Mouse (Mus musculus) forebrain, embryonic 12.5 days (tissue): Measurements from ENCODE around the gene Tstd1. TPM values are rescaled to one million over a fixed set of nuclear protein-coding genes. Genes with fewer than 3 reads are reported as not detected.

Source experiments
- ATAC-seq: fragments of 200-750 bp; cut with Nextera tagmentation; 2 replicates; pipeline ENCODE4 v1.8.0; 2017; ENCODE audit warnings: moderate TSS enrichment; ENCODE audit not compliant: low FRiP score
- H3K27ac ChIP-seq: fragments of 300-500 bp; sonication (generic); 2 replicates; pipeline ENCODE4 v1.5.1; 2016; ENCODE audit warnings: mild to moderate bottlenecking
- H3K27me3 ChIP-seq: fragments of 300-500 bp; sonication (generic); 2 replicates; pipeline ENCODE4 v1.6.1; 2016; ENCODE audit warnings: mild to moderate bottlenecking
- H3K36me3 ChIP-seq: fragments of 300-500 bp; sonication (generic); replicated peaks from 2 replicates; pipeline ENCODE4 v1.6.1; 2016; ENCODE audit warnings: mild to moderate bottlenecking
- H3K4me1 ChIP-seq: fragments of 300-500 bp; sonication (generic); 2 replicates; pipeline ENCODE4 v1.6.1; 2016
- H3K4me2 ChIP-seq: fragments of 300-500 bp; sonication (generic); 2 replicates; pipeline ENCODE4 v1.6.1; 2016; ENCODE audit warnings: mild to moderate bottlenecking, moderate library complexity
- H3K4me3 ChIP-seq: fragments of 300-500 bp; sonication (generic); replicated peaks from 2 replicates; pipeline ENCODE4 v1.5.1; 2016; ENCODE audit warnings: mild to moderate bottlenecking
- H3K9ac ChIP-seq: fragments of 300-500 bp; sonication (generic); 2 replicates; pipeline ENCODE4 v1.6.1; 2016; ENCODE audit warnings: mild to moderate bottlenecking
- H3K9me3 ChIP-seq: fragments of 300-500 bp; sonication (generic); 2 replicates; pipeline ENCODE4 v1.6.1; 2016
- WGBS: fragments of 180-500 bp; shearing (Covaris S2); methylation state at CpG from one replicate; pipeline ENCODE4 v1.1.7; 2016; 5-methylcytosine and 5-hydroxymethylcytosine counted together
- polyA plus RNA-seq: library from polyadenylated mRNA; unstranded; fragments of >200 nt; fragmentation: Nextera tagmentation; extraction: Ambion mirVana; gene quantifications from 2 replicates; pipeline ENCODE4 v1.2.1, GENCODE M21; 2016

The Tstd1 gene
- polyA plus RNA-seq, 1 experiment from 2014 or later = 9.0 TPM

DNA sequence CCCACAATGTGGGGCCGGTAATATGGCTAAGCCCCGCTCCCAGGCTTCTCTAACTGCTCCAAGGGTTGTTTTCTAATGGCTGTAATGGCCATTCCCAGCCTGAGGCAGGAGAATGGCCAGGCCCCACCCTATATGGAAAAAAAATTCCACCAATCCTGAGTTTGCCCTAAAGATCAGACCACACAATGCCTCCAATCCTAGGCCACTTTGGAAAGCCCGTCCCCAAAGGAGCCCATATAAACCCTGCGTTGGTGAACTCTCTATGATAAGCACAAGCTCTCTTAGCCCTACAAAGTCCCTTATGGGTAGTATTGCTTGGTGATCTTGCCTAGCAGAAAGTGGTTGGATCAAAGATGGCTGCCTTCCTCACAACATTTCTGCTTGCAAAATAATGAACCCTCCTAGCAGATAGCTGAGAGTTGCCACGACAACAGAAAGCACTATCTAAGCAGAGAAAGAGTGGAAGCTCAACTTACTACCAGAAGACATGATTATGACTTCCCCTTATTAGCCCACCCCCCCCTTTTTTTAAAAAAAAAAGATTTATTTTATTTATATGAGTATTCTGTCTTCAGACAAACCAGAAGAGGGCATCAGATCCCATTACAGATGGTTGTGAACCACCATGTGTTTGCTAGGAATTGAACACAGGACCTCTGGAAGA is 47.2 kb downstream of the Tstd1 start:
- H3K4me1 ChIP-seq = no peaks in the 10 kb centered on the region; the same call in 1 of the 2 replicates
- H3K27ac ChIP-seq = no peak overlapping the region
- H3K9ac ChIP-seq = no peak overlapping the region
- WGBS = 85% methylated on average over 5 of the region's 5 CpGs
- no peaks in the 10 kb centered on the region for H3K27me3 ChIP-seq
- no peak for ATAC-seq
- no peaks in the 10 kb centered on the region for H3K36me3 ChIP-seq
- no peaks in the 10 kb centered on the region for H3K9me3 ChIP-seq
- H3K4me2 ChIP-seq = no peak overlapping the region
- H3K4me3 ChIP-seq = no peak overlapping the region

DNA sequence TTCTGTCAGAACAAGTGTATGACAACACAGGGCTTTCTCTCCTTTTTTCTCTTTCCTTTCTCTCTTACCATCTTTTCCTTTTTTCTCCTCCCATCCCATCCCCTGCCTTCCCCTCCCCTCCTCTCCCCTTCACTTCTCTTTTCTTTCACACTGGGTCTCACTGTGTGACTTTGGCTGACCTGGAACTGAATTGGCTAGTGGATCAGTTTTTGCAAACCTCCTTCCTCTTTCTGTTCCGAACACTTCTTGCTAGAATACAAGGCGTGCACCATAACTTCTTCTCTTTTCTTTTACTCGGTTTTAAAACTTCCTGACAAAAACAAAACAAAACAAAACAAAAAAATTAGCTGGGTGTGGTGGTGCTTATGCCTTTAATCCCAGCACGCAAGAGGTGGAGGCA is 47.9 kb downstream of the Tstd1 start:
- Histone ChIP-seq H3K27me3 (no peaks in the 10 kb centered on the region), H3K9ac (no peak overlapping the region), H3K9me3 (no peaks in the 10 kb centered on the region), H3K4me3 (no peak overlapping the region), H3K27ac (no peak overlapping the region), H3K4me1 (no peaks in the 10 kb centered on the region), H3K4me2 (no peak overlapping the region), H3K36me3 (no peaks in the 10 kb centered on the region)
- 83% methylated on average over 4 of the region's 4 CpGs for WGBS
- ATAC-seq = no peak

DNA sequence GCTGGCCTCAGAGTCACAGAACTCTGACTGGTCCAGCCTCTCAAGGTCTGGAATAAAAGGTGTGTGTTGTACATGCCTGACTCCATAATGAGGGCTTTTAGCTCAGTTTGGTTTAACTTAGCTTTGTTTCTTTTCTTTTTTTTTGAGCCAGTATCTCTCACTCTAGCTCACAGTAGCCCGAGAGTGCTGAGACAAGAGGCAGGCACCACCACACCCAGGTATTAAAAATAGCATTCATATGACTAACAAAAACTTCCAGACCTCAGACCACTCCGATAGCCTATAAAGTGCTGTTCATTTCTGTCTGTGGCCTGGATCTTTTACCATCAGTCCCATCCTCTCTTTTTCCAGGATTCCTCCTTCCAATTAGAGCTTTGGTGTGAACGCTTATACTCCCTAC is 51.0 kb downstream of the Tstd1 start:
- Histone ChIP-seq H3K4me1 (no peaks in the 10 kb centered on the region), H3K36me3 (no peaks in the 10 kb centered on the region), H3K9ac (no peak overlapping the region), H3K4me3 (no peak overlapping the region), H3K27me3 (no peaks in the 10 kb centered on the region), H3K27ac (no peak overlapping the region), H3K4me2 (no peak overlapping the region), H3K9me3 (no peaks in the 10 kb centered on the region)
- WGBS = 89% methylated on average over 3 of the region's 3 CpGs
- ATAC-seq = no peak

Other genes with a start within 250 kb of the Tstd1 start
- gene Pcp4l1, start 222.6 kb upstream of the Tstd1 start, polyA plus RNA-seq = 6.7 and 7.0 TPM in 2 replicates
- 0.22 and 0.23 TPM in 2 replicates for gene Nr1i3, start 204.9 kb upstream of the Tstd1 start, polyA plus RNA-seq
- gene Tomm40l, start 196.4 kb upstream of the Tstd1 start, polyA plus RNA-seq = 29.4 and 31.6 TPM in 2 replicates
- 1.5 and 2.6 TPM in 2 replicates for gene Apoa2, start 193.8 kb upstream of the Tstd1 start, polyA plus RNA-seq
- gene Fcer1g, start 184.5 kb upstream of the Tstd1 start, polyA plus RNA-seq = 12.6 and 15.3 TPM in 2 replicates
- 8.9 TPM in 2 replicates for gene Adamts4, start 168.5 kb upstream of the Tstd1 start, polyA plus RNA-seq
- gene Ndufs2, start 167.5 kb upstream of the Tstd1 start, polyA plus RNA-seq = 209 and 213 TPM in 2 replicates
- gene B4galt3, start 148.5 kb upstream of the Tstd1 start, polyA plus RNA-seq = 78.1 and 78.6 TPM in 2 replicates
- gene Ppox, start 137.7 kb upstream of the Tstd1 start, polyA plus RNA-seq = 58.7 and 68.0 TPM in 2 replicates
- 119 and 125 TPM in 2 replicates for gene Usp21, start 130.9 kb upstream of the Tstd1 start, polyA plus RNA-seq
- gene Ufc1, start 123.8 kb upstream of the Tstd1 start, polyA plus RNA-seq = 94.8 and 98.4 TPM in 2 replicates
- 48.5 and 51.0 TPM in 2 replicates for gene Dedd, start 89.7 kb upstream of the Tstd1 start, polyA plus RNA-seq
- gene Nit1, start 73.2 kb upstream of the Tstd1 start, polyA plus RNA-seq = 46.4 and 48.7 TPM in 2 replicates
- gene Pfdn2, start 73.2 kb upstream of the Tstd1 start, polyA plus RNA-seq = 167 and 178 TPM in 2 replicates
- gene Klhdc9, start 58.1 kb upstream of the Tstd1 start, polyA plus RNA-seq = 2.5 and 2.6 TPM in 2 replicates
- gene Nectin4, start 48.8 kb upstream of the Tstd1 start, polyA plus RNA-seq = 1.0 and 1.1 TPM in 2 replicates
- 0.69 and 0.75 TPM in 2 replicates for gene Arhgap30, start 29.9 kb upstream of the Tstd1 start, polyA plus RNA-seq
- gene Usf1, start 7.6 kb upstream of the Tstd1 start, polyA plus RNA-seq = 175 and 190 TPM in 2 replicates
- 11.1 and 11.4 TPM in 2 replicates for gene F11r, start 18.7 kb downstream of the Tstd1 start, polyA plus RNA-seq
- gene Alyref2, start 84.6 kb downstream of the Tstd1 start, polyA plus RNA-seq = 17.1 and 20.2 TPM in 2 replicates
- gene Itln1, start 116.4 kb downstream of the Tstd1 start, polyA plus RNA-seq = not detected in 2 replicates
- gene Cd244a, start 140.3 kb downstream of the Tstd1 start, polyA plus RNA-seq = not detected in 2 replicates
- gene Ly9, start 188.5 kb downstream of the Tstd1 start, polyA plus RNA-seq = not detected in 2 replicates
- not detected in 2 replicates for gene Slamf7, start 234.2 kb downstream of the Tstd1 start, polyA plus RNA-seq